Mouse (Mus musculus): ENCODE results near the gene Dnpep. TPM values are rescaled to one million over a fixed set of nuclear protein-coding genes. Genes with fewer than 3 reads are reported as not detected.
A peak's percentile ranks its signal among the peaks of the same experiment; 100 is the strongest.

Gene Dnpep
- polyA plus RNA-seq, 1 experiment = 87.0 TPM

DNA sequence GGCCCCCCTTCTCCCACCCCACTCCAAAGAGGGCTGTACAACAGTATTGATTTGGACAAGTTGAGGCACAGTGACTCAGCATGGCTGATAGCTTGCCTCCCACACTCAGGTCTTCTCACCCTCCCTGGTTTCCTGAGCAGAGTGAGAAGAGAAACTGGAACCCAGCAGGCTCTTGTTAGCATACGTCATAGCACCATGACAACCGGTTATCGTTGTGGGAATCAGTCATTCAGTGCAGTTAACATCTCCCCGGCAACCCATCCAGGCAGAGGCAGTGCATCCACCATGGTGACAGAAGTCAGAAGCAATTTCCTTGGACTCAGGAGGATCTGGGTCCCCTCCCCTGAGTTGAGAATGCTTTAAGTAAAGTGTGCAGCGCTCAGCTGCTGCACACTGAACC, 34.8 kb downstream of the Dnpep start:
- Histone ChIP-seq H3K4me3 (replicated peaks; ENCODE audit: insufficient read depth, low read depth, low read length) (no peak overlapping the region), H3K27me3 (ENCODE audit: control insufficient read depth, insufficient read depth, low read length) (no peaks in the 10 kb centered on the region; the same call in 1 of the 2 replicates), H3K4me1 (ENCODE audit: control insufficient read depth, insufficient read depth, low read length) (0 out of 2 replicates have a peak, but pooled peaks cover 3% of the 10 kb centered on the region), H3K27ac (ENCODE audit: insufficient read depth, low read length) (no peak overlapping the region)
- DNase-seq = no peak
- TF ChIP-seq CTCF (IDR thresholded peaks at IDR 0.05; ENCODE audit: borderline replicate concordance, insufficient read depth, low read depth, low read length) = no peak
- no peak for TF ChIP-seq POLR2A (IDR thresholded peaks at IDR 0.05; ENCODE audit: borderline replicate concordance, insufficient read depth, low read length)
- 16% methylated on average over 5 of the region's 5 CpGs for WGBS

DNA sequence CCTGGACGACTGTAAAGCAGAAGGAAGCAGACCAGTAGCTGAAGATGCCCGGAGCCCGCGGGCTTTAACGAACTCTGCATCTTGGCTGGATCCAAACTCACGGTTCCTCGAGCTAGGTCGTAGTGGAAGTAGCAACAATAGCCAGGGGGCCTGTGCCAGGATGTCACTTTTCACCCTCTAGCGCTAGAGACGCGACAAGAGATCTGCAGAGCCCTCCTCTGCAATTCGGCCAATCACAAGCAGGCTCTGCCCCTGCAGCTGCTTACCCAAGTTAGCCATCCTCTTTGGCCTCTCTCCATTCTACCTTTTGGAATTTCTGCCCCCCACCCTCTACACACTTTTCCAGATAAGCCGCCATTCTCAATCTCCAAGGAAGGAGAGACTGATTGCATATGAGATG, 39.6 kb downstream of the Dnpep start, which contains the start of gene Resp18:
TSS of gene Resp18 (minus strand) at position 188 of the 400 bp plus-strand sequence.
- peak; percentile 39 to 48 for DNase-seq
- 4% methylated on average over 13 of the region's 13 CpGs for WGBS

DNA sequence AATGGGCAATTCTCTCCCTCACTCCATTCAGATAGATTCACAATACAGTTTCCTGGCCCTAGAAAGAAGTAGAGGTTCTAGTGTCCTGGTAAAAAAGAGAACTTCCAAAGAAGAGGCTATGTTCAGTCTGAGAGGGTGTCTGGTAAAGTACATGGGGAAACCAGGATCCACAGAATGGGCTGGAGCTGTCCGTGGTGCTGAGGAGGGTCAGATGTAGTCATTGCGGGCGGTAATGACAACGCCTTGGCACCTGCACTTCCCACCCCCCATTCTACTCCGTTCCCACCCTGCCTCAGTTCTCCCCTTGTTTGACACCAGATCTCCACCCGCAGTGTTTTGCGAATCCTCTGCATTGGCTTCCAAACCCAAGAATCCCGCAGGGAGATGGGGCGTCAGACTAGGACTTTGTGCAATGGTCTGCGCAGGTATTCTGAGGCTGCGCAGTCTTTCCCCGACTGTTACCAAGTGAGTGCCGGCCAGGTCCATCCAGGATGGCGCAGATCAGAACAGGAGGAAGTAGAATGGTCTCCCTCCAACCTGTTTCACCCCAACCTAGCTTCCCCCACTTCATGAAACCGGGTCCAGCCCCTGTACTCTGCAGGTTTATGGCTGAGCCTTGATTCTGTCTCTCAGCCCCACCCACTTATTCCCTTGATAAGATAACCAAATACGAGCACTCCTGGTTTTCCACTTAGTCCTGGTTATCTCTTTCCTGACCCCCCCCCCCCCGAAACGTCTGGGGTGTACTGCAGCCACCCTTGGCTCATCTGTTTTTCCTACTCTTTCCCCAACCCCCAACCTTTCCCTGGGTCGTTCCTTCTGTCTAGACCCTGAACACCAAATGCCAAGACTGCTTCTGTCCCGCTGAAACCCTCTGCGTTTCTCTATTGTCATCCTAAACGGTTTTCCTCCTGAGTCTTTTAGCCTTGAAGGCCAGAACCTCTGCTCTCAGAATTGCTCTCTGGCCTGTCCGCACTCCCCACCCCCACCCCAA, 40.3 kb downstream of the Dnpep start:
- Histone ChIP-seq H3K27ac (ENCODE audit: insufficient read depth, low read length) (no peak overlapping the region), H3K4me1 (ENCODE audit: control insufficient read depth, insufficient read depth, low read length) (0 out of 2 replicates have a peak, but pooled peaks cover 3% of the 10 kb centered on the region), H3K4me3 (replicated peaks; ENCODE audit: insufficient read depth, low read depth, low read length) (peak overlapping the region; percentile 58), H3K27me3 (ENCODE audit: control insufficient read depth, insufficient read depth, low read length) (no peaks in the 10 kb centered on the region)
- DNase-seq = peak; percentile 35 to 57
- TF ChIP-seq CTCF (IDR thresholded peaks at IDR 0.05; ENCODE audit: borderline replicate concordance, insufficient read depth, low read depth, low read length) = no peak
- no peak; the same call in 1 of the 2 replicates for TF ChIP-seq POLR2A (IDR thresholded peaks at IDR 0.05; ENCODE audit: borderline replicate concordance, insufficient read depth, low read length)
- 4% methylated on average over 23 of the region's 23 CpGs for WGBS

More for the DNA sequence above, 39.6 kb downstream of the Dnpep start, which contains the start of gene Resp18:
- Histone ChIP-seq H3K27me3 (ENCODE audit: control insufficient read depth, insufficient read depth, low read length) (no peaks in the 10 kb centered on the region), H3K27ac (ENCODE audit: insufficient read depth, low read length) (no peak within 1 kb of the TSS), H3K4me3 (replicated peaks; ENCODE audit: insufficient read depth, low read depth, low read length) (peak within 1 kb of the TSS; percentile 58), H3K4me1 (ENCODE audit: control insufficient read depth, insufficient read depth, low read length) (0 out of 2 replicates have a peak, but pooled peaks cover 3% of the 10 kb centered on the region)
- no peak for TF ChIP-seq CTCF (IDR thresholded peaks at IDR 0.05; ENCODE audit: borderline replicate concordance, insufficient read depth, low read depth, low read length)
- TF ChIP-seq POLR2A (IDR thresholded peaks at IDR 0.05; ENCODE audit: borderline replicate concordance, insufficient read depth, low read length) = no peak

- peaks cover 3% of the 10 kb centered on the region; the same call in 1 of the 2 replicates for H3K4me1 ChIP-seq (ENCODE audit: control insufficient read depth, insufficient read depth, low read length)
- no peaks in the 10 kb centered on the region for H3K27me3 ChIP-seq (ENCODE audit: control insufficient read depth, insufficient read depth, low read length)
- 7% methylated on average over 32 of the region's 32 CpGs for WGBS
- peak within 1 kb of the TSS; percentile 77 for H3K4me3 ChIP-seq (replicated peaks; ENCODE audit: insufficient read depth, low read depth, low read length)
- DNase-seq = peak; percentile 88 to 91
- 0 out of 2 replicates have a peak, but pooled peaks have one; percentile 15 for TF ChIP-seq CTCF (IDR thresholded peaks at IDR 0.05; ENCODE audit: borderline replicate concordance, insufficient read depth, low read depth, low read length)
- peak; percentile 49; the same call in 1 of the 2 replicates for TF ChIP-seq POLR2A (IDR thresholded peaks at IDR 0.05; ENCODE audit: borderline replicate concordance, insufficient read depth, low read length)
- H3K27ac ChIP-seq (ENCODE audit: insufficient read depth, low read length) = peak within 1 kb of the TSS; percentile 63
These were observed 53.5 kb downstream of the Dnpep start, which contains the start of gene Ptprn for GRCm38 (mm10) chr1:75264091-75264880. TSS of gene Ptprn (minus strand) at chr1:75264502.

GRCm38 (mm10) chr1:75262969-75263951, 54.5 kb downstream of the Dnpep start:
- Histone ChIP-seq H3K27ac (ENCODE audit: insufficient read depth, low read length) (peak overlapping the region; percentile 63), H3K27me3 (ENCODE audit: control insufficient read depth, insufficient read depth, low read length) (no peaks in the 10 kb centered on the region), H3K4me3 (replicated peaks; ENCODE audit: insufficient read depth, low read depth, low read length) (peak overlapping the region; percentile 77), H3K4me1 (ENCODE audit: control insufficient read depth, insufficient read depth, low read length) (peaks cover 3% of the 10 kb centered on the region; the same call in 1 of the 2 replicates)
- DNase-seq = peak; percentile 56 to 62
- TF ChIP-seq POLR2A (IDR thresholded peaks at IDR 0.05; ENCODE audit: borderline replicate concordance, insufficient read depth, low read length) (no peak), CTCF (IDR thresholded peaks at IDR 0.05; ENCODE audit: borderline replicate concordance, insufficient read depth, low read depth, low read length) (no peak)
- WGBS = 4% methylated on average over 40 of the region's 40 CpGs

GRCm38 (mm10) chr1:75261278-75261677, 56.5 kb downstream of the Dnpep start:
- H3K27ac ChIP-seq (ENCODE audit: insufficient read depth, low read length) = no peak overlapping the region
- peak; percentile 34 to 46 for DNase-seq
- peaks cover 3% of the 10 kb centered on the region; the same call in 1 of the 2 replicates for H3K4me1 ChIP-seq (ENCODE audit: control insufficient read depth, insufficient read depth, low read length)
- TF ChIP-seq POLR2A (IDR thresholded peaks at IDR 0.05; ENCODE audit: borderline replicate concordance, insufficient read depth, low read length) (no peak), CTCF (IDR thresholded peaks at IDR 0.05; ENCODE audit: borderline replicate concordance, insufficient read depth, low read depth, low read length) (no peak)
- no peaks in the 10 kb centered on the region for H3K27me3 ChIP-seq (ENCODE audit: control insufficient read depth, insufficient read depth, low read length)
- H3K4me3 ChIP-seq (replicated peaks; ENCODE audit: insufficient read depth, low read depth, low read length) = no peak overlapping the region

Other genes with a start within 250 kb of the Dnpep start
- gene Nhej1, start 192.8 kb downstream of the Dnpep start, polyA plus RNA-seq (2012; rRNA removed) = 1.8 and 2.8 TPM in 2 replicates
- not detected in 2 replicates for gene Slc23a3, start 184.1 kb downstream of the Dnpep start, polyA plus RNA-seq (2012; rRNA removed)
- 39.0 and 41.4 TPM in 2 replicates for gene Cnppd1, start 175.3 kb downstream of the Dnpep start, polyA plus RNA-seq (2012; rRNA removed)
- 261 and 276 TPM in 2 replicates for gene Retreg2, start 175.2 kb downstream of the Dnpep start, polyA plus RNA-seq (2012; rRNA removed)
- 58.0 and 61.6 TPM in 2 replicates for gene Zfand2b, start 149.3 kb downstream of the Dnpep start, polyA plus RNA-seq (2012; rRNA removed)
- 19.2 and 22.4 TPM in 2 replicates for gene Abcb6, start 137.6 kb downstream of the Dnpep start, polyA plus RNA-seq (2012; rRNA removed)
- gene Ankzf1, start 125.8 kb downstream of the Dnpep start, polyA plus RNA-seq (2012; rRNA removed) = 41.0 and 44.6 TPM in 2 replicates
- 120 and 128 TPM in 2 replicates for gene Atg9a, start 125.8 kb downstream of the Dnpep start, polyA plus RNA-seq (2012; rRNA removed)
- gene Glb1l, start 107.2 kb downstream of the Dnpep start, polyA plus RNA-seq (2012; rRNA removed) = 10.8 TPM in 2 replicates
- gene Stk16, start 107.2 kb downstream of the Dnpep start, polyA plus RNA-seq (2012; rRNA removed) = 161 and 167 TPM in 2 replicates
- gene Tuba4a, start 98.1 kb downstream of the Dnpep start, polyA plus RNA-seq (2012; rRNA removed) = 385 and 391 TPM in 2 replicates
- not detected in 2 replicates for gene A630095N17Rik, start 85.9 kb downstream of the Dnpep start, polyA plus RNA-seq (2012; rRNA removed)
- 139 and 153 TPM in 2 replicates for gene Dnajb2, start 81.6 kb downstream of the Dnpep start, polyA plus RNA-seq (2012; rRNA removed)
- gene Ptprn, start 53.5 kb downstream of the Dnpep start, polyA plus RNA-seq (2012; rRNA removed) = 172 and 180 TPM in 2 replicates
- gene Resp18, start 39.6 kb downstream of the Dnpep start, polyA plus RNA-seq (2012; rRNA removed) = 226 and 275 TPM in 2 replicates
- 2.0 and 2.1 TPM in 2 replicates for gene Des, start 42.3 kb upstream of the Dnpep start, polyA plus RNA-seq (2012; rRNA removed)
- gene Speg, start 57.3 kb upstream of the Dnpep start, polyA plus RNA-seq (2012; rRNA removed) = 122 and 143 TPM in 2 replicates
- gene Gmppa, start 117.9 kb upstream of the Dnpep start, polyA plus RNA-seq (2012; rRNA removed) = 155 and 187 TPM in 2 replicates
- 2.1 and 2.8 TPM in 2 replicates for gene Asic4, start 132.4 kb upstream of the Dnpep start, polyA plus RNA-seq (2012; rRNA removed)
- 88.3 and 92.6 TPM in 2 replicates for gene Chpf, start 161.3 kb upstream of the Dnpep start, polyA plus RNA-seq (2012; rRNA removed)
- 41.3 and 46.6 TPM in 2 replicates for gene Tmem198, start 161.5 kb upstream of the Dnpep start, polyA plus RNA-seq (2012; rRNA removed)
- gene Obsl1, start 188.5 kb upstream of the Dnpep start, polyA plus RNA-seq (2012; rRNA removed) = 41.1 and 44.0 TPM in 2 replicates
- 64.7 and 68.6 TPM in 2 replicates for gene Inha, start 189.1 kb upstream of the Dnpep start, polyA plus RNA-seq (2012; rRNA removed)
- gene Stk11ip, start 203.5 kb upstream of the Dnpep start, polyA plus RNA-seq (2012; rRNA removed) = 29.3 and 29.8 TPM in 2 replicates
- gene Slc4a3, start 228.3 kb upstream of the Dnpep start, polyA plus RNA-seq (2012; rRNA removed) = 99.5 and 99.6 TPM in 2 replicates

Data from cerebellum, adult 2 months (tissue).